Mouse (Mus musculus) layer of hippocampus, postnatal 25 days (tissue): ENCODE measurements around the gene Cmah. TPM values are rescaled to one million over a fixed set of nuclear protein-coding genes. Genes with fewer than 3 reads are reported as not detected.
"Not testable (repeated sequence)": the region's sequence is repeated elsewhere in the genome, so short reads cannot be mapped to it uniquely, and the experiment has no call there.

ENCODE experiments used
- DNase-seq, 2 experiments: peaks; one replicate each; pipeline ENCODE4 v3.0.0; 2022; ENCODE audit warnings: mixed read lengths in 2 of 2, low spot score in 1 of 2; ENCODE audit errors: extremely low spot score in 1 of 2
- total RNA-seq, 2 experiments: library from RNA; stranded (reverse); gene quantifications; 2 replicates each; pipeline ENCODE4 v1.2.3; 2021

Gene Cmah
- total RNA-seq, 2 experiments from 2014 or later: 0.44 to 0.70 TPM

DNA sequence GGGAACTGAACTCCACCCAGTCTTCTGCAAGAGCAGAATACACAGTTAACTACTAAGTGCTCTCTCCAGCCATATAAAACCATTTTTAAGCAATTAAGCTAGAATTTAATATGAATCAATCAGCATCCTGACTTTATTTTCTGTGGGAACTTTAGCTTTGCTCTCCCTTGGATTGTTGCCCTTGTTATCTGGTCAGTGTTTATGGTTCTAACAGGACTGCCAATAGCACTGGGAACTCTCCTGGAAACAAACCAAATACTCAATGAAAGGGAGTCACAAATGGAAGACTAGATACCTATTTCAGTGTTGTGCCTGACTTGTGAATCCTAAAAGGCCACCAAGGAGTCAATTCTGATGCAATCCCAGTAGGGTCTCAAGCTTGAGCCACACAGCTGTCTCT is 12.7 kb downstream of the Cmah start:
- DNase-seq: no peak

GRCm38 (mm10) chr13:24340462-24340861 is 13.3 kb downstream of the Cmah start:
- DNase-seq: no peak

DNA sequence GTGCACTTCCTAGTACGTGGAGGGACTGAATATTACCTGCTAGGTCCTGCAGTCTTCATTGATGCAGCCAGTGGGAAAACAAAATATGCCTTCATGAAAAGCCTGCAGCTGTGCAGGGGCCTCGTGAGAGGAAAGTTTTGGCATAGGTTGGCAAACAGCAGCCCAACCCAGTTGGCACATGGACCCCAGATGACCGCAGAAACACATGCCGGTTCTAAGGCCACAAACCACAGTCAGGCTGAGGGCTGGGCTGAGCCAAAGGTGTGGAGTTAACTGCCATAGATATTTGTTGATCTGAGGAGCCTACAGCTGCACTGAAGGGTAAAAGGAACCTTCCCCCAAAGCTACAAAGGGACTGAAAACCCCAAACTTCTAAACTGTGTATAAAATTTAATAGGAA is 14.9 kb downstream of the Cmah start:
- no peak for DNase-seq

DNA sequence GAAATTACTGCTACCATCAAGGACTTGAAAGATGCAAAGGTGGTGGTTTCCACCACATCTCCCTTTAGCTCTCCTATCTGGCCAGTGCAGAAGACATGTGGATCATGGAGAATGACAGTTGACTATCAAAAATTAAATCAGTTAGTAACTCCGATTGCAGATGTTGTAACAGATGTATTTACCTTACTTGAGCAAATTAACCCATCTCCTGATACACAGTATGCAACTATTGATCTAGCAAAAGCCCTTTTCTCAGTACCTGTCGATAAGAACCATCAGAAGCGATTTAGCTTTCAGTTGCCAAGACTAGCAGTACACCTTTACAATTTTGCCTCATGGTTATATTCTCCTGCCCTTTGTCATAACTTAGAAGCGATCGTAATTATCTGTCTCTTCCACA is 25.8 kb downstream of the Cmah start:
- no peak for DNase-seq

DNA sequence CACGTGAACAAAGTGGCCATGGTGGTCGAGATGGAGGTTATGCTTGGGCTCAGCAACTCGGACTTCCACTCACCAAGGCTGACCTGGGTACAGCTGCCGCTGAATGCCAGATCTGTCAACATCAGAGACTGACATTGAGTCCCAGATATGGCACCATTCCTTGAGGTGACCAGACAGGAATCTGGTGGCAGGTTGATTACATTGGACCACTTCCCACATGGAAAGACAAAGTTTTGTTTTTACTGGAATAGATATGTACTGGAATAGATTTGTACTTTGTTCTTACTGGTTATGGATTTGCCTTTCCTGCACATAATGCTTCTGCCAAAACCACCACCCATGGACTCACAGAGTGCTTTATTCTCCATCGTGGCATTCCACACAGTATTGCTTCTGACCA is 27.5 kb downstream of the Cmah start:
- DNase-seq: no peak

DNA sequence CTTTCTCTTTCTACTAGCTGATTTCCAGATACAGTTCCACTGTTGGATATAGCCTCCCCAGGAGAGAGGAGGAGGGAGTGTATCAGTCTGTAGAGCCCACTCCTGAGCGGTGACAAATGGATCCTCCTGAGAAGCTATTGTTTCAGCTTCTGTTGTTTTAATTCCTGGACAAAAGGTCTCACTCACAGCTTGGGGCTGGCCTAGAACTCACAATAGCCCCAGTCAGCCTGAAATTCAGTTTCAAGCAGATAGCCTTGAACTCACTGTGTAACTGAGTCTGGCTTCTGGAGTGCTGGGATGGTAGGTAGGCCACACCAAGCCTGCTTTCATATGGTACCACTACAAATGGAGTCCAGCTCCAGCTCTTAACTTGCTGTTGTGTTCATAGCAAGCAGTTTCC is 32.0 kb downstream of the Cmah start:
- no peak for DNase-seq

GRCm38 (mm10) chr13:24365191-24365590 is 38.0 kb downstream of the Cmah start:
- DNase-seq: no peak

GRCm38 (mm10) chr13:24372893-24373599 is 45.8 kb downstream of the Cmah start:
- DNase-seq: no peak

GRCm38 (mm10) chr13:24374606-24375005 is 47.4 kb downstream of the Cmah start:
- not testable (repeated sequence) for DNase-seq

GRCm38 (mm10) chr13:24375320-24376203 is 48.4 kb downstream of the Cmah start:
- no peak for DNase-seq

DNA sequence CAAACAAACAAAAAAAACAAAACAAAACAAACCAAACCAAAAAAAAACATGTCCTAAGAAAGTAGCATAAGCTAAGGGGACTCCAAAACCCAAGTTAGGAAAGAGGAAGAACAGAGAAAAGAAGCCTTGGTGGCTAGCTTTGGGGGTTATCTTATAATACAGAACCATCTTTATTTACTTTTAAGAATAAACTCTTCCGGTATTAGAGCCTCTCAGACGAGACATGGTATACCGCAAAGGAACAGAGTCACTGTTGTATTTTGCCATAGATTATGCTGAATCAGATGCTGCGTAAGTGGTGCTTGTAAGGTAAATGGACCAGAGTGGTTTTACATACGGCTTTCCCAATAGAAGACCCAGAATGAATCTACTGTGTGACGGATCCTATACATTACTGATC is 53.5 kb downstream of the Cmah start:
- DNase-seq: no peak

- no peak for DNase-seq
Observed at GRCm38 (mm10) chr13:24383885-24384284, 56.7 kb downstream of the Cmah start.

DNA sequence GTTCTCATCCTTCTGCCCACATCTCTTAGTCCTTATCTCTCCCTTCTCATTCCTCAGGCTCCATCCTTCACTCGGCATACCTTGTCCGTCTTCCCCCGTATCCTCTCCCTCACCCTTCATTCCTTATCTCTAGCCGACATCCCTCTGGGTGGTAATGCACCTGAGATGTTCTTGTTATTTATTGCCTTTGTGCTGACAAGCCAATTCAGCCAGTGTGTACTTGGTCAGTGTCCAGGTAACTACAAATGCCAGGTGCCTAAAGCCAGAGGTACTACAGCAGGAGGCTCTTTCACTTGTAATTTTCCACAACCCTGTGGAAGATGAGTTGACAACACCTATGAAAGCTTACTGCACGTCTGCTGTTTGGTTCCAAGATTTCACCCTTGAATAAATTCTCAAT is 64.7 kb downstream of the Cmah start:
- DNase-seq: no peak

DNA sequence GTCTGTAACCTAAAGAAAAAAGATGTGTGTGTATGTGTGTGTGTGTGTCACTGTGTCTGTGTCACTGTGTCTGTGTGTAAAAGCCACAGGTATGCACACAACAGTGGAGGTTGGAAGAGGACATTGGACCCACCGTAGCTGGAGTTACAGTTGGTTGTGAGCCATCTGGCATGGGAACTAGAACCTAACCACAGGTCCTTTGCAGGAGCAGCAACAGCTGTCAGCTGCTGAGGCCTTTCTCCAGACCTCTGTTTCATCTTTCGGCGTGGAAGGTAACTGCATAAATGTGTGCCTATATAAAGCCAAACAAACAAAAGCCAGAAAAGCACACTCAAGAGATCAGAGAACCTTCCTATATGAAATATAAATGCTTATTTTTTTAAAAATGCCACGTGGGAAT is 65.5 kb downstream of the Cmah start:
- DNase-seq: no peak

DNA sequence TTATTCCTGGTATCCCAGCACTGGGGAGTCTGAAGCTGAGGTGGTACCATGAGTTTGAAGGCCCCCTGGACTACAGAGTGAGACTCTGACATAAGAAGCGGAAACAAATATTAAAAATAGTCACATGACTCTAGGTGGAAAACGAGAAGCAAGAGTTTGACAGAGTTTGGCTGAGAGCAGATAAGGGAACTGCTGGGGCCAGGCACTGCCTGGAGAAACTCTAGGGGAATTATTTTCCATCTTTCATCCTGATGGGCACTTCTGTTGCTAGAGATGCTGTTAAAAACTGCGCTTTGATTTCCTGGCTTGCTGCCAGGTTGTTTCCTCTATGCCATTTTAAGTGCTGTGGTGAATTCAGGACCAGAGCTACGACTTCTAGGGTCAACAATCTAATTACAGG is 65.9 kb downstream of the Cmah start:
- no peak for DNase-seq

GRCm38 (mm10) chr13:24395815-24396214 is 68.6 kb downstream of the Cmah start:
- DNase-seq: no peak

- DNase-seq: no peak
Observed at GRCm38 (mm10) chr13:24397181-24397580, 70.0 kb downstream of the Cmah start.

DNA sequence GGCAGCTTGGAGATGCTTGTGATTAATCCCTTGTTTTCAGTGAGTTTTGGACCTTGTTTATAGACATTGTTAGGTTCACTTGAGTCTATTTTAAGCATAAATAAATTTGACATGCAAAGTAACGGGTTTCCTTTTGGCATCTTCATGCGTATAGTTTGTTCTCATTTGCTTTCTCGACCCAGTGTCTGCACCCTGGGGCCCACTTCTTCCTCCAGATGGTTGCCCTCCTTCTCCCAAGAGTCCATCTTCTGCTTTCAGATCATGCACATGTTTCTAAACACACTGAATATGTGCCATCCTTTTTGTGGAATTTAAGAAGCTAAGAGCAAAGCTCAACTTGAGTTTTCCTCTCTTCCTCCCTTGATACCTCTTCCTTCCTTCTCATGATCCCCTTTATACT is 71.3 kb downstream of the Cmah start:
- no peak for DNase-seq

DNA sequence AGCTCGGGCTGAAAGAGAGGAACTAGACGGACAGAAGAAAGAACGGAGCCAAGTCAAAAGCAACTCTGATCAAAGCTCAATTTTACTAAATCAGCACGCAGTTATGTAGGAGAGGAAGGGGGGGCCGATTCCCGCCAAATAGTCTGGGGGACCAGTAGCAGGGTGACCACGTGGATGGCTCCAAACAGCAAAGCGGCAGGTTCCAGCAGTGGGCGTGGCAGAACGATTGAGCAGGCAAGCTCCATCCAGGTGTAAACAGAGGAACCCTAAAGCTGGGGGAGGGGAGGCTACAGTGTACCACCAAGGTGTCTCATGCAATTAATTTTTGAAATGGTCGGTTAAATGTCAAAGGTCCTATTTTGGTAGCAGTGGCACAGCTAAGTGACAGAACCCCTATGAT is 74.6 kb downstream of the Cmah start:
- not testable (repeated sequence) for DNase-seq

GRCm38 (mm10) chr13:24403054-24403453 is 75.8 kb downstream of the Cmah start:
- DNase-seq: no peak

- no peak for DNase-seq
Observed at GRCm38 (mm10) chr13:24406847-24407246, 79.6 kb downstream of the Cmah start.
